Mouse (Mus musculus): Measurements from ENCODE around the gene Rere. TPM values are rescaled to one million over a fixed set of nuclear protein-coding genes. Genes with fewer than 3 reads are reported as not detected.

The Rere gene
- polyA plus RNA-seq, 1 experiment = 42.0 TPM

DNA sequence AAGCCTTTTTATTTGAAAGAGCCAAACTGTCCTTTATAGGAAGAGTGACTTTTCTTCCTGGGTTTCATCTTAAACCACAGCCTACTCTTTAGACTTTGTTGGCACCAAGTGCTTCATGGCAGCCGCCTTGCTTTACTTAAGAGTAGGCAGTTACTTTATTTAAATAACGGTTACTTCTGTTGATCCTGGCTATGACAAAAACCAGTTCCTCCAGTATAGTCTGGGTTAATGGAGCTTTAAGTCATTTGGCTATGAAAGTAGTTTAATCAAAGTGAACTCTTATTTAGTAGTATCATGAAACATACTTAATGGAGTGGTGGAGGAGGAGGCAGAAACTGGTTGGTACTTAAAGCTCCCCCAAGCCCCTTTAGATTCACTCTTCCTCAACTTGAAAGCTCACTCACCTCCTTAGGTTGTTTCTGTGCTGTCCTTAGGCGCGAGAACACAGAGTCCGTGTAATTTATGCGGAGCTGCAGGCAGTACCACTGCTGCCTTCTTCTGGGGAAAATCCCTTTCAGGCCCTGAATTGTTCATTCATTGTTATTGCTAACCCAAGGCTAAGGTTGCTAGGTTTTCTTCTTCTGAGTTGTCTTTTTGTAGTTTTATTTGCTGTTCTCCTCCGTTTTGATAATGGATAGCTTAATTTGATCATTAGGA, 70.1 kb downstream of the Rere start:
- no peak overlapping the region for H3K4me3 ChIP-seq (replicated peaks; ENCODE audit: extremely low read depth, low read depth, low read length)
- TF ChIP-seq CTCF (IDR thresholded peaks at IDR 0.05; ENCODE audit: insufficient read depth, low read length) = no peak
- TF ChIP-seq POLR2A (IDR thresholded peaks at IDR 0.05; ENCODE audit: borderline replicate concordance, extremely low read depth, low read depth, low read length) = no peak
- 62% methylated on average over 7 of the region's 7 CpGs for WGBS
- DNase-seq = no peak
- H3K4me1 ChIP-seq (ENCODE audit: control insufficient read depth, insufficient read depth, low read length) = peaks cover 11% of the 10 kb centered on the region

DNA sequence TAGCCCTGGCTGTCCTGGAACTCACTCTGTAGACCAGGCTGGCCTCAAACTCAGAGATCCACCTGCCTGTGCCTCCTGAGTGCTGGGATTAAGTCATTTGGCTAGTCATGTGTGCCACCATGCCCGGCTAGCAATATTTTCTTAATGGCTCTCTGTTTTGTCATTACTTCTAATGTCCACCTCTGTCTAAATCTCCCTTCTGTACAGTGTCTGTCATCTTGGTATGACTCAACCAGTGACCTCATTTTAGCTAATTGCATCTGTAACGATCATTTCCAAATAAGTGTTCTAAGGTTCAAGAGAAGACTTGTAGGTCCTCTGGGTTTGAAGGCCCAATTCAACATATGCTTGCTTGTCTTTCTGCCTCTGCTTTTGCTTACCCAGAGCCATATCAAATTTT, 71.3 kb downstream of the Rere start:
- TF ChIP-seq POLR2A (IDR thresholded peaks at IDR 0.05; ENCODE audit: borderline replicate concordance, extremely low read depth, low read depth, low read length) (no peak), CTCF (IDR thresholded peaks at IDR 0.05; ENCODE audit: insufficient read depth, low read length) (no peak)
- Histone ChIP-seq H3K4me1 (ENCODE audit: control insufficient read depth, insufficient read depth, low read length) (peaks cover 9% of the 10 kb centered on the region), H3K4me3 (replicated peaks; ENCODE audit: extremely low read depth, low read depth, low read length) (no peak overlapping the region)
- WGBS = 77% methylated on average over 2 of the region's 2 CpGs
- DNase-seq = no peak

DNA sequence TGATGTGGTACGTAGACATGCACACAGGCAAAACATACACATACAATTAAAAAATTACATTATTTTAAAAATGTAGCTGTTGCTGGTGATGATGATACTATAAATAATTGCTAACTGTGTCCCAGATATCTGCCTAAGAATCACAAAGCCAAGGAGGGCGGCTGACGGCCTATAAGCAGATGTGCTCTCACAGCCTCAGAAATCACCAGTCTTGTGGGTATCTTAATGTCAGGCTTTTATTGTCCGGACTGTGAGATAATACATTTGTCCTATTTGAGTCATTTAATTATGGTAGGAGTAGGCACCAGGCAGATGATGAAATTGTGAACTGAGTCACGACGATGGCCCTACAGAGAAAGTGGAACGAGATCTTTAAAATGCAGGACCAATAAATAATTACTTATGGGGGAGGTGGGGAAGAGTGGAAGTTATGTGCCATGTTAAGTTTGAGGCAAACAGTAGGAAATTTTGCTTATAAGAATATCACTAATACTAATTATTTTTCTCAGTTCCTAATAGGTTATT, 72.0 kb downstream of the Rere start:
- TF ChIP-seq CTCF (IDR thresholded peaks at IDR 0.05; ENCODE audit: insufficient read depth, low read length) (no peak), POLR2A (IDR thresholded peaks at IDR 0.05; ENCODE audit: borderline replicate concordance, extremely low read depth, low read depth, low read length) (no peak)
- no peak for DNase-seq
- WGBS = 90% methylated on average over 7 of the region's 7 CpGs
- Histone ChIP-seq H3K4me3 (replicated peaks; ENCODE audit: extremely low read depth, low read depth, low read length) (no peak overlapping the region), H3K4me1 (ENCODE audit: control insufficient read depth, insufficient read depth, low read length) (peaks cover 9% of the 10 kb centered on the region)

DNA sequence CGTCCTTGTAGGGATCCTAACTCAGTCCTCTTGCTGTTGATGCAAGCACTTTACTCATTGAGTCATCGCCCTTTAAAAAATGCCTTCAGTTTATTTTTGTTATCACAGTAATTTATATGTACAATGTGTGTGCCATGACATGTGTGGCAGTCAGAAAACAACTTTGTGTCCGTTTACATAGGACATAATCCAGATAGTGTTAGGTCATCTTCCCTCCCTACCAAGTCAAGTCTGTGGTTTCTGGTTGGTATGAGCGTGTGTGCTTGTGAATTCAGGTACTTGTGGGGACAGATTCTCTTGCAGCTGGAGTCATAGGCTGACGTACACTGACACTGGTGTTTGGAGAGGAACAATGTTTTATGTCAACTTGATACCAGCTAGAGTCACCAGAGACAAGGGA, 74.4 kb downstream of the Rere start:
- no peak for TF ChIP-seq CTCF (IDR thresholded peaks at IDR 0.05; ENCODE audit: insufficient read depth, low read length)
- TF ChIP-seq POLR2A (IDR thresholded peaks at IDR 0.05; ENCODE audit: borderline replicate concordance, extremely low read depth, low read depth, low read length) = no peak
- no peak for DNase-seq
- 76% methylated on average over 5 of the region's 5 CpGs for WGBS
- H3K4me3 ChIP-seq (replicated peaks; ENCODE audit: extremely low read depth, low read depth, low read length) = no peak overlapping the region
- H3K4me1 ChIP-seq (ENCODE audit: control insufficient read depth, insufficient read depth, low read length) = no peaks in the 10 kb centered on the region

DNA sequence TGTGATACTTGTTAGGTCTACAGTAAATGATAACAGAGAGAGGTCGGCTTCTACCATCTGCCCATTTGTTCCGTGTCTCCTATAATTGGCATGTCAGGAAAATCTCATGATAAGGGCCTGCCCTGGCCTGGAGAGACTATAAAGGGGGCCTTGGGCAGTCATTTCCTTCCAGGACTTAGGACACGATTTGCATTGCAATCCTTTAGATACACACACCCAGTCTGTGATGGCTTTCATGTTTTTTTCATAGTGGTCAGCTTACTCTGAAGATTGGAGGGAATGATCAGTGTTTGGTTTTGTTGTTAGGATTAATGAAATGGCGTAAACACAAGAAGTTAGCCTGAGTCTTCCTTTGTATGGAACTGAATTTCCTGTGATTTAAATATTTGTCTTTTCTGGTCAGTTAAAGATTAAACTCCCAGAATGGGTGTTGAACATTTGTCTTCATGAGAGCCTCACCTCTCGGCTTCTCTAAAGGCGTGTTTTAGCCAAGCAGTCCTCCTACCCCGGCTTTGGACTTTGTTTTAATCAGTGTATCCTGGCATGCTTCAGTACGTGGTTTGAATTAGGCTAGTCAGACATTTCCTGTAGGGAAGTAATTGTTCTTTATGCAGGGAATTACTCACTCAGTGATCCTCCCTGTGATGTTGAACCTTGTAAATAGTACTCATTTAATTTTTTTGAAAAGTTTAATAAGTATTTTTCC, 80.7 kb downstream of the Rere start:
- no peak overlapping the region for H3K4me3 ChIP-seq (replicated peaks; ENCODE audit: extremely low read depth, low read depth, low read length)
- WGBS = 18% methylated on average over 8 of the region's 8 CpGs
- no peak for TF ChIP-seq CTCF (IDR thresholded peaks at IDR 0.05; ENCODE audit: insufficient read depth, low read length)
- TF ChIP-seq POLR2A (IDR thresholded peaks at IDR 0.05; ENCODE audit: borderline replicate concordance, extremely low read depth, low read depth, low read length) = no peak
- no peak for DNase-seq
- peaks cover 10% of the 10 kb centered on the region for H3K4me1 ChIP-seq (ENCODE audit: control insufficient read depth, insufficient read depth, low read length)

DNA sequence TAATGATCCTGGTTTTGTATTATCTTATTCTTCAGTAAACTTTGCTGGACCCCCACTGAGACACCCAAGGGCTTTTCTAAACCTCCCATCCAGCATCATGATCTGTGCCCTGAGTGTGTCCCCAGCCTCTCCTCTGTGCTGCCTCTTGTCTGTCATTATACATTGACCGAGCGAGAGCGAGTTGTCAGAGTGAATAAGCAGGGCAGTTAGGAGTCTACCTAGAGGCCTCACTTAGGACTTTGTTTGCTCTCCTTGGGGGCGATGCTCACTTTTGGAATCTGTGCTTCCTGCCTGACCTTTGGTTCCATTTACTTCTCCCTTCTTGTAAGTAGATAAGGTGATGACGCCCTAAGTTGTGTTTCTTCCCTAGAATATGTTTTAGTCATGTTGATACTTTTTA, 81.4 kb downstream of the Rere start:
- 56% methylated on average over 5 of the region's 5 CpGs for WGBS
- peaks cover 10% of the 10 kb centered on the region for H3K4me1 ChIP-seq (ENCODE audit: control insufficient read depth, insufficient read depth, low read length)
- no peak overlapping the region for H3K4me3 ChIP-seq (replicated peaks; ENCODE audit: extremely low read depth, low read depth, low read length)
- TF ChIP-seq POLR2A (IDR thresholded peaks at IDR 0.05; ENCODE audit: borderline replicate concordance, extremely low read depth, low read depth, low read length) (no peak), CTCF (IDR thresholded peaks at IDR 0.05; ENCODE audit: insufficient read depth, low read length) (no peak)
- DNase-seq = no peak

DNA sequence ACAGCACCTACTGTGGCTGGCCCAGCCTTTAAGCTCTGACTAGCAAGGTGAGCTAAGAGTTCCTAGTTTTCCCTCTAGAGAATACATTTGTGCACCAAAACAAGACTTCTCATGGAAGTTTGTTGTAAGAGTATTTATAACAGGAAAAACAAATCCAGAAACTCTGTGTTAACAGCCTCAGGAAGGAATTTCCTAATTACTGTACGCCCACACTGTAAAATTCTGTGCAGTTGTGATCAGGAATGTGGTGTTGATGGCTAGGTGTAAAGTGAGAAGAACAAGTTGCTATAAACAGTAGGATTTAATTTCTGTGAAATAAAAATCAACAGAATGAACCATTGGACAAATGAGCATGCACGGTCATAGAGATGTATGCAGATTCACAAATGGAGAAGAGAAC, 83.3 kb downstream of the Rere start:
- 67% methylated on average over 2 of the region's 2 CpGs for WGBS
- TF ChIP-seq POLR2A (IDR thresholded peaks at IDR 0.05; ENCODE audit: borderline replicate concordance, extremely low read depth, low read depth, low read length) (no peak), CTCF (IDR thresholded peaks at IDR 0.05; ENCODE audit: insufficient read depth, low read length) (no peak)
- Histone ChIP-seq H3K4me3 (replicated peaks; ENCODE audit: extremely low read depth, low read depth, low read length) (no peak overlapping the region), H3K4me1 (ENCODE audit: control insufficient read depth, insufficient read depth, low read length) (peaks cover 10% of the 10 kb centered on the region)
- no peak for DNase-seq

DNA sequence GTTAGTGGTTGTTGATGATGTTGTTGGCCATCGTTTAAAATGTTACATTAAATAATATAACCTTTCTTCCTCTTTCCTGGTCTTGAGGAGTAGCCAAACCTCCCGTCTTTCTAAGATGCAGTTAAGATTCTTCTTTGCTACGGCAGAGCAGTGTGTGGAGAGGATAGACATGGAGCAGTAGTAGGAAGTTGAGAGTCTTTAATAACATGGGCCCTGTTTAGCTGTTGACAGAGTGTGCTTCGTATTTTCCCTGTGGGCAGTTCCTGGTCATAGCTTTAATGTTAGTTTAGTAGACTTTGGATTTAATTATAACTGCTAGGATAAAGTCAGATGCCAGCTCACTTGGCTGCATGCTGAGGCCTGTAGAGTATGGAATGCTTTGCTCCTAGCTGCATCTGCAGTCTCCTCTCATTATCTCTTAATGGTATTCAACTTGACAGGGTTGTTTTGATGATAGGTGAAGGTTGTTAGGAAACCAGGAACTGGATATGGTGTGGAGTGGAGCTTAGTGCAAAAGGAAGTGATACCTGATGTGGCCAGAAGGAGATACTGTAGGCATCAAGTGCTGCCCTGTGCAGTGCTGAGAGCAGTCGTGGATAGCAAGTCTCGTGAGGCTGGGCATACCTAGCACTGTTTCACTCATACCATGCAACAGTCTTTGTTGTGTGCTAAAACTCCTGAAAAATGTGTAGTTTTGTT, 85.2 kb downstream of the Rere start:
- no peak for DNase-seq
- H3K4me3 ChIP-seq (replicated peaks; ENCODE audit: extremely low read depth, low read depth, low read length) = no peak overlapping the region
- peaks cover 16% of the 10 kb centered on the region for H3K4me1 ChIP-seq (ENCODE audit: control insufficient read depth, insufficient read depth, low read length)
- TF ChIP-seq CTCF (IDR thresholded peaks at IDR 0.05; ENCODE audit: insufficient read depth, low read length) (peak; percentile 51), POLR2A (IDR thresholded peaks at IDR 0.05; ENCODE audit: borderline replicate concordance, extremely low read depth, low read depth, low read length) (no peak)
- WGBS = 53% methylated on average over 6 of the region's 6 CpGs

DNA sequence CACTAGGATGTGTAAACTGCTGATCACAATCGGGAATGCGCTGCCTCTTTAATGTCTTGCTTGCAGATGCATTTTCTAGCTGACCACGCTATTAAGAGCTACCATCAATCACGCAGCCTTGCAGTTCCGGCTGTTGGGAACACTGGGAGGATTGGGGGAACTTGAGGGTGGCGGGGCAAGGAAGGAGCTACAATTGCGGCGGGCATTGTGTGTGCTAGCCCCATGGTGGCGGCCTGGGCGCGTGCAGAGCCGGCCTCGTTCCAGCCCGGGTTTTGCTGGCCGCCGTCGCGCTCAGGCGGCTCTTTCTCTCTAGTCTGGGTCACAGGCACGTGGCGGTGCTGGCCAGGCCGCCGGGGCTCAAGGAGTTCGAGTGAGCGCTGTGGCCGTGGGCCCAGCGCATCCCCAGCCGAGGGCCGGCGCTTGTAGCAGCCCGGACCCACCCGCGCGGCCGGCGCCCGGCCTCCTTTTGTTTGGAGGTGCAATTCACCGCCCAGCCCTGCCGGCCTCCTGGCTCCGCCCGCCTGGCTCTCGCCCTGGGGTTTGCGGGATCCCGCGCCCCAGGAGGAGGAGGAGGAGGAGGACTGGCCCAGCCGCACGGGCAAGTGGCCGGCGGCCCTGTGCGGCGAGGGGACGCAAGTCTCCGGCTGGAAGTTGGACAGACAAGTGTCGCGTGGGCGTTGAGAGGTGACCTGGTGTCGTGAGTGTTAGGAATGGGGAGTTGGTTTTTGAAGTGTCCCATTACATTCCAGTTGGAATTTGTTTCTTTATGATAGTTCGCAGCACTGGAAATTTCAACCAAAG, 90.3 kb downstream of the Rere start:
- 2% methylated on average over 54 of the region's 58 CpGs for WGBS
- TF ChIP-seq POLR2A (IDR thresholded peaks at IDR 0.05; ENCODE audit: borderline replicate concordance, extremely low read depth, low read depth, low read length) = no peak
- TF ChIP-seq CTCF (IDR thresholded peaks at IDR 0.05; ENCODE audit: insufficient read depth, low read length) = no peak
- Histone ChIP-seq H3K4me1 (ENCODE audit: control insufficient read depth, insufficient read depth, low read length) (peaks cover 26% of the 10 kb centered on the region), H3K4me3 (replicated peaks; ENCODE audit: extremely low read depth, low read depth, low read length) (peak overlapping the region; percentile 73)
- peak; percentile 75 for DNase-seq
